Mouse (Mus musculus) embryonic facial prominence, embryonic 11.5 days (tissue): ENCODE data around the gene Elac2. TPM values are rescaled to one million over a fixed set of nuclear protein-coding genes. Genes with fewer than 3 reads are reported as not detected.

Source experiments
- ATAC-seq: fragments of 200-750 bp; cut with Nextera tagmentation; replicated peaks from 2 replicates; pipeline ENCODE4 v1.8.0; 2017; ENCODE audit warnings: low read depth; ENCODE audit not compliant: insufficient number of reproducible peaks, low FRiP score, low TSS enrichment
- DNase-seq: peaks from one replicate; pipeline ENCODE4 v3.0.0-alpha.2; 2015; ENCODE audit warnings: low spot score
- H3K27ac ChIP-seq: fragments of 300-500 bp; sonication (generic); replicated peaks from 2 replicates; pipeline ENCODE4 v1.5.1; 2014; ENCODE audit warnings: mild to moderate bottlenecking, low read depth, low read length, control low read depth
- H3K27me3 ChIP-seq: fragments of 300-500 bp; sonication (generic); 2 replicates; pipeline ENCODE4 v1.6.1; 2014; ENCODE audit warnings: mild to moderate bottlenecking, low read length, moderate library complexity, mixed read lengths; ENCODE audit not compliant: control insufficient read depth, insufficient read depth
- H3K36me3 ChIP-seq: fragments of 300-500 bp; sonication (generic); replicated peaks from 2 replicates; pipeline ENCODE4 v1.6.1; 2014; ENCODE audit warnings: low read depth, mild to moderate bottlenecking, low read length, moderate library complexity, mixed read lengths; ENCODE audit not compliant: control insufficient read depth, insufficient read depth
- H3K4me1 ChIP-seq: fragments of 300-500 bp; sonication (generic); 2 replicates; pipeline ENCODE4 v1.6.1; 2014; ENCODE audit warnings: low read length, mixed read lengths; ENCODE audit not compliant: control insufficient read depth, insufficient read depth
- H3K4me2 ChIP-seq: fragments of 300-500 bp; sonication (generic); 2 replicates; pipeline ENCODE4 v1.6.1; 2014; ENCODE audit warnings: low read depth, mild to moderate bottlenecking, control low read depth, low read length, moderate library complexity
- H3K4me3 ChIP-seq: fragments of 300-500 bp; sonication (generic); 2 replicates; pipeline ENCODE4 v1.5.1; 2014; ENCODE audit warnings: low read depth, low read length, control low read depth
- H3K9ac ChIP-seq: fragments of 300-500 bp; sonication (generic); replicated peaks from 2 replicates; pipeline ENCODE4 v1.6.1; 2014; ENCODE audit warnings: mild to moderate bottlenecking, control low read depth, low read length
- H3K9me3 ChIP-seq: fragments of 300-500 bp; sonication (generic); replicated peaks from 2 replicates; pipeline ENCODE4 v1.6.1; 2016; ENCODE audit warnings: mild to moderate bottlenecking, low read length, inconsistent platforms, mixed read lengths; ENCODE audit not compliant: control insufficient read depth
- WGBS: fragments of 180-500 bp; shearing (Covaris S2); extraction: QIAGEN DNeasy Blood & Tissue Kit; methylation state at CpG from one replicate; pipeline ENCODE4 v1.1.7; 2014; 5-methylcytosine and 5-hydroxymethylcytosine counted together
- polyA plus RNA-seq: library from polyadenylated mRNA; unstranded; fragments of >200 nt; fragmentation: Nextera tagmentation; extraction: Ambion mirVana; gene quantifications from 2 replicates; pipeline ENCODE4 v1.2.1, GENCODE M21; 2014

Gene Elac2
- polyA plus RNA-seq, 1 experiment from 2014 or later = 33.4 TPM

DNA sequence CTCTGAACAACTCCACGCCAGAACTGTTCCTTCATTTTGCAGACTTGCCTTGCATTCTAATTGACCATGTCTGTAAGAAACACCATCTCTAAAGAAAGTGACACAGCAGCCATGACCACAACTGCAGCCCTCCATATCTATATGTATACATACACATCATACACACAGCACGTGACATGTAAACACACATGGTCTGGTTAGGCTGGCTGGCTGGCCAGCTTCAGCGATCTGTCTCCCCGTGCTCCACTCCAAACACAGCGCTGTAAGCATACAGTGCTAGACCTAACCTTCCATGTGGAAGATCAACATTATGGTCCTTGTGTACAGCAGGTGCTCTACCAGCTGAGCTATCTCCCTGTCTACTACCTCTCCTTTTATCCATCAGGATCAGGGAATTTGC lies 72.0 kb downstream of the Elac2 start:
- Histone ChIP-seq H3K9ac (no peak overlapping the region), H3K9me3 (no peaks in the 10 kb centered on the region), H3K27me3 (no peaks in the 10 kb centered on the region), H3K27ac (no peak overlapping the region), H3K4me2 (no peak overlapping the region), H3K36me3 (no peaks in the 10 kb centered on the region), H3K4me1 (no peaks in the 10 kb centered on the region), H3K4me3 (no peak overlapping the region)
- no peak for DNase-seq
- ATAC-seq = no peak
- WGBS = 87% methylated on average over 5 of the region's 5 CpGs

Other genes with a start within 250 kb of the Elac2 start
- gene 1700086D15Rik, start 180.9 kb downstream of the Elac2 start, polyA plus RNA-seq = not detected in 2 replicates
- 3.3 and 4.2 TPM in 2 replicates for gene Arhgap44, start 183.9 kb downstream of the Elac2 start, polyA plus RNA-seq